Mouse (Mus musculus): ENCODE measurements around the gene D430042O09Rik. TPM values are rescaled to one million over a fixed set of nuclear protein-coding genes. Genes with fewer than 3 reads are reported as not detected.

Gene D430042O09Rik
- polyA plus RNA-seq (2011; ENCODE audit: insufficient read length, low read depth, missing spikeins), result 13.0 and 13.5 TPM in 2 replicates

GRCm38 (mm10) chr7:125707593-125708022 lies at the start of gene D430042O09Rik, which contains the start of gene Gtf3c1:
D430042O09Rik (plus strand) TSS chr7:125707888.
Gtf3c1 (minus strand) TSS chr7:125707780.
- peak within 1 kb of the TSS; percentile 78 for H3K4me3 ChIP-seq (ENCODE audit: insufficient read depth, low read length)
- TF ChIP-seq CTCF (IDR thresholded peaks at IDR 0.05; ENCODE audit: borderline replicate concordance, insufficient read depth, low read length), result no peak
- TF ChIP-seq POLR2A (IDR thresholded peaks at IDR 0.05; ENCODE audit: low read depth, low read length), result peak; percentile 86
- H3K27ac ChIP-seq (ENCODE audit: insufficient read depth, low read length), result peak within 1 kb of the TSS; percentile 69
- H3K4me1 ChIP-seq (ENCODE audit: control insufficient read depth, insufficient read depth, low read length), result peaks cover 6% of the 10 kb centered on the region

DNA sequence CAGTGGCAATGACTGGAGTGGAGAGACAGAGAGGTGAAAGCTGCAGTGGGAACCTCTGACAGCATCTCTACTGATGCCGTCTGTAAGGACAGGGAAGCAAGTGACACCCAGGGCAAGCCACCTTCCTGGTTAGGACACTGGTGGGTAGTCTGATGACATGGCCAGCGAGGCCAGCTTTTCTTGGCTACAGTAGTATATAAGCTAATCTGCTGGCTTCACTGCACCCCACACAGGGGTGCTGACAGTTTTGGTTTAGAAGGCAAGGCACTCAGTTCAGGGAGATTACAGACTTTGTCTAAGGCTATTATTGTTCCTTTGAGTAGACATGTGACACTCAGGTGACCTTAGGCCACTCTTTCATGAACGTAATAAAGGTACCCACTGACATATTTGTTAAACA lies 44.0 kb upstream of the D430042O09Rik start:
- TF ChIP-seq CTCF (IDR thresholded peaks at IDR 0.05; ENCODE audit: borderline replicate concordance, insufficient read depth, low read length), result no peak
- TF ChIP-seq POLR2A (IDR thresholded peaks at IDR 0.05; ENCODE audit: low read depth, low read length), result no peak
- Histone ChIP-seq H3K27ac (ENCODE audit: insufficient read depth, low read length) (no peak overlapping the region), H3K4me1 (ENCODE audit: control insufficient read depth, insufficient read depth, low read length) (no peaks in the 10 kb centered on the region)

DNA sequence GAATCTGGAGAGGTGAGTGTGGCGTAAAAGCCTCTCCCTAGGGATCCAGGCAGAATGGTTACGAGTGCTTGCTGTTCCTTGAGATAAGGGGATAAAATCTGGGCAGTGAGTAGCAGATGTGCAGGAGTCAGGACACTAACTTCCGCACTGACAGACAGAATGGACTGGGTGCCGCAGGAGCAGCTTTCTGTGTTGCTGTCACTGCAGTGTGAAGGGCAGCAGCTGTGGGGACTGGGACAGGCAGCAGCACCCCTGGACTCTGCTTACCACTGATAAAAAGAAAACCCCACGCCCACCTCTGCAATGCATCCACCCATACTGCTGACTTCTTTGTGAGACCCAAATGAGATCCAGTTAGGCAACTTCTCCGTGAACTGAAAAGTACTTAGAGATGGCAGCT lies 36.8 kb upstream of the D430042O09Rik start:
- H3K27ac ChIP-seq (ENCODE audit: insufficient read depth, low read length), result no peak overlapping the region
- no peaks in the 10 kb centered on the region for H3K4me1 ChIP-seq (ENCODE audit: control insufficient read depth, insufficient read depth, low read length)
- TF ChIP-seq POLR2A (IDR thresholded peaks at IDR 0.05; ENCODE audit: low read depth, low read length) (no peak), CTCF (IDR thresholded peaks at IDR 0.05; ENCODE audit: borderline replicate concordance, insufficient read depth, low read length) (no peak)
- no peak overlapping the region for H3K4me3 ChIP-seq (ENCODE audit: insufficient read depth, low read length)

More for the DNA sequence above, 44.0 kb upstream of the D430042O09Rik start:
- no peak overlapping the region for H3K4me3 ChIP-seq (ENCODE audit: insufficient read depth, low read length)

DNA sequence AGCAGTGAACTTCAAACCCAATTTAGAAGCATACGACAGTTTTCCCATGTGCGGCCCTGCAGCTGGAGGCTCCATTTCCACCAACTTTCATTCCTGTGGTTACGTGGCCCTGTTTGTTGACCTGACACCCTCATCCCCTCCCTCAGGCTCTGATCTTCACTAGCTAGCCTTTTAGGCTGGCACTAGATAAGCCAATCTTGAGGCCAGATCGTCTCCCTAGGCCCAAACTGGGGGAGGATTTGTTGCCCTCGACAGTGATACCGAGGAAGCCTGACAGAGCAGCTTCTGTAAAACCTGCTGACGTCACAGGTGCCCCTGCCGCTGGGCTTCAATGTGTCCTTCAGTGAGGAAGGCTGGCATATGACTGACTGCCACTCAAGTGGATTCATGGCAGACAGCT lies 36.3 kb upstream of the D430042O09Rik start:
- TF ChIP-seq POLR2A (IDR thresholded peaks at IDR 0.05; ENCODE audit: low read depth, low read length), result no peak
- no peak for TF ChIP-seq CTCF (IDR thresholded peaks at IDR 0.05; ENCODE audit: borderline replicate concordance, insufficient read depth, low read length)
- no peaks in the 10 kb centered on the region for H3K4me1 ChIP-seq (ENCODE audit: control insufficient read depth, insufficient read depth, low read length)
- no peak overlapping the region for H3K27ac ChIP-seq (ENCODE audit: insufficient read depth, low read length)

DNA sequence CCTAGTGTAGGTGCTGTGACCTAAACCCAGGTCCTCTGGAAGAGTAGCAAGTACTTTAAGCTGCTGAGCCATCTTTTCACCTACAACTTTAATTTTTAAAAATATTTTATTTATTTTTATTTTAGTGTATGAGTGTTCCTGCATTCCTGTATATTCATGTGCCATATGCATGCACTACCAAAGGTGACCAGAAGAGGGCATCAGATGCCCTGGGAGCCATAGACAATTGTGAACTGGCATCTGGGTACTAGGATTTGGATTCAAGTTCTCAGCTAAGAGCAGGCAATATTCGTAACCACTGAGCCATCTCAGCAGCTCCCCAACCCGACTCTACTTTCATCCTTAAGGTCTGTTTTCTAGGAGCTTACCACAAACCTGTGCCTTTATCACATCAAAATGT lies 32.8 kb upstream of the D430042O09Rik start:
- no peak overlapping the region for H3K4me3 ChIP-seq (ENCODE audit: insufficient read depth, low read length)
- no peaks in the 10 kb centered on the region for H3K4me1 ChIP-seq (ENCODE audit: control insufficient read depth, insufficient read depth, low read length)
- TF ChIP-seq CTCF (IDR thresholded peaks at IDR 0.05; ENCODE audit: borderline replicate concordance, insufficient read depth, low read length) (0 out of 2 replicates have a peak, but pooled peaks have one; percentile 19), POLR2A (IDR thresholded peaks at IDR 0.05; ENCODE audit: low read depth, low read length) (no peak)
- no peak overlapping the region for H3K27ac ChIP-seq (ENCODE audit: insufficient read depth, low read length)

More for the DNA sequence above, 36.3 kb upstream of the D430042O09Rik start:
- H3K4me3 ChIP-seq (ENCODE audit: insufficient read depth, low read length), result no peak overlapping the region

DNA sequence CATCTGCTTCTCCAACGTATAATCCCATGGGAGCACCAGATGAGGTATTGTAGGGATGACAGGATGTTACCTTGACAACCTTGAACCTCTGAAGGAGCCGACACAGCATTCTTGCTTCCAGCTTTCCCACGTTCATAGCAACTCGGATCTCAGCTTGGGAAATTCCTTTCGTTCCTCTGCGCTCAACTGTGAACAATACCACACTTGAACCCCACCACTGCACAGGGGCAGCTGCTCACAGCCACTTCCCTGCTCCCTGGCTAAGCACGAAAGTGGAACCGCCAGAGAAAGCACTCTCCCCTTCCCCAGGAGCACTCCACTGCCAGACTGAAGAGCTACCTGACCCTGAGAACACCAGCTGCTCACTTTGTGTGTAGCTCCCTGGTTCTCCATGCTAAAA lies 28.9 kb upstream of the D430042O09Rik start:
- Histone ChIP-seq H3K27ac (ENCODE audit: insufficient read depth, low read length) (no peak overlapping the region), H3K4me3 (ENCODE audit: insufficient read depth, low read length) (no peak overlapping the region)
- TF ChIP-seq CTCF (IDR thresholded peaks at IDR 0.05; ENCODE audit: borderline replicate concordance, insufficient read depth, low read length) (no peak), POLR2A (IDR thresholded peaks at IDR 0.05; ENCODE audit: low read depth, low read length) (no peak)

DNA sequence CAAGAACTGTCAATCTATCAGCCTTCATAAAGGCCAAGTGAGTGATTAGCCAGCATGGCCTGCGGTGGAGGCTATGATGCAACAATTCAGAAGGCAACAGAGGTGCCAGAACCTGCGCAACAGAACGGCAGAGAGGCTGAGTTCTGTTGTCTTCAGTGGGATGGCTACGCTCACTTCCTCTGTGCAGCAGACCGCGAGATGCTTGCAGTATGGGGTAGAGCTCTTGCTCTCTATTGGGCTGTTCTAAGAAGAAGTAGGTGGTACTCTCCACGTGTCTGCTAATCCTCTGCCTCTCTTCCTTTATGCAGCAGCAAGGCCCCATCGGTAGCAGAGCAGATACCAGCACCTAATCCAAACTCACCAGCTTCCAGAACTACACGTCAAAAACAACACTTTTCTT lies 27.8 kb upstream of the D430042O09Rik start:
- no peak overlapping the region for H3K27ac ChIP-seq (ENCODE audit: insufficient read depth, low read length)
- no peaks in the 10 kb centered on the region for H3K4me1 ChIP-seq (ENCODE audit: control insufficient read depth, insufficient read depth, low read length)
- no peak for TF ChIP-seq CTCF (IDR thresholded peaks at IDR 0.05; ENCODE audit: borderline replicate concordance, insufficient read depth, low read length)
- no peak for TF ChIP-seq POLR2A (IDR thresholded peaks at IDR 0.05; ENCODE audit: low read depth, low read length)
- no peak overlapping the region for H3K4me3 ChIP-seq (ENCODE audit: insufficient read depth, low read length)

More for the DNA sequence above, 28.9 kb upstream of the D430042O09Rik start:
- H3K4me1 ChIP-seq (ENCODE audit: control insufficient read depth, insufficient read depth, low read length), result no peaks in the 10 kb centered on the region

GRCm38 (mm10) chr7:125690516-125690915 lies 17.2 kb upstream of the D430042O09Rik start:
- TF ChIP-seq POLR2A (IDR thresholded peaks at IDR 0.05; ENCODE audit: low read depth, low read length), result no peak
- no peak for TF ChIP-seq CTCF (IDR thresholded peaks at IDR 0.05; ENCODE audit: borderline replicate concordance, insufficient read depth, low read length)
- H3K27ac ChIP-seq (ENCODE audit: insufficient read depth, low read length), result no peak overlapping the region
- no peak overlapping the region for H3K4me3 ChIP-seq (ENCODE audit: insufficient read depth, low read length)

DNA sequence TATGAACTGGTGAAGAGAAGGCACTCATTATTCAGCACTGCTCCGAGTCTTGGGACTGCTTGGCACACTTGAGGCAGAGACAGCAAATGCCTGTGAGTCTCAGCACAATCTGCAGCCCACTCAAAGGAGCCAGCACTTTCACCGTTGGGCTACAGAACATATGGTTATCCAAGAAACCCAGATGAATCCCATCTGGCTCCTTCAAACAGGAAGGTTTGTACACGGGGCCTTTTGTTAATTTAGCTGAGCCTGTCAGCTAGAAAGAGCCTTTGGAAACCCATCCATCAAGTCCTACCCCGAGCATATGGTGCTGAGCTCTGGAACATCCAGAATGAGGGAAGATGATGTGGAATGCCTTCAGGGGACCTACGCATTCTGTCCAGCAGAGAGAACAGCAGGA lies 13.6 kb upstream of the D430042O09Rik start:
- no peak overlapping the region for H3K4me3 ChIP-seq (ENCODE audit: insufficient read depth, low read length)
- TF ChIP-seq CTCF (IDR thresholded peaks at IDR 0.05; ENCODE audit: borderline replicate concordance, insufficient read depth, low read length) (no peak), POLR2A (IDR thresholded peaks at IDR 0.05; ENCODE audit: low read depth, low read length) (no peak)
- no peak overlapping the region for H3K27ac ChIP-seq (ENCODE audit: insufficient read depth, low read length)
- no peaks in the 10 kb centered on the region for H3K4me1 ChIP-seq (ENCODE audit: control insufficient read depth, insufficient read depth, low read length)

More at GRCm38 (mm10) chr7:125690516-125690915, 17.2 kb upstream of the D430042O09Rik start:
- no peaks in the 10 kb centered on the region for H3K4me1 ChIP-seq (ENCODE audit: control insufficient read depth, insufficient read depth, low read length)

DNA sequence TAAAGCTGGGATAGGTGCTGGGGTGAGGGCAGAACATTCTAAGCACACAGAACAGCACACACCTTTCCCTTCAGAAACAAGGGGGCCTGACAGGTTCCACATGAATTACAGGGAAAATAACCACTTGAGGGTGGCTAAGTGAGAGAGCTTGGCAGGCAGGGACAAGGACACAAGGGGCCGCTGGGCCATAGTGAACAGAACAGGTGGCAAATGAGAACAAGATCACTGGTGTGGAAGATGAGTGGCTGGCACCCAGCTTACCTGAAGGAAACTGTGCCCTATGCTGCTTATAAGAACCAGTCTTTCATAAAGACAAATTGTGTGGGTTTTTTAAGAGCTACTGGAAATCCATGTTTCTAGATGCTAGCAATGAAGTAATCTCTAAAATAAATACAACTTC lies 4.9 kb upstream of the D430042O09Rik start:
- TF ChIP-seq CTCF (IDR thresholded peaks at IDR 0.05; ENCODE audit: borderline replicate concordance, insufficient read depth, low read length) (no peak), POLR2A (IDR thresholded peaks at IDR 0.05; ENCODE audit: low read depth, low read length) (no peak)
- Histone ChIP-seq H3K4me1 (ENCODE audit: control insufficient read depth, insufficient read depth, low read length) (peaks cover 3% of the 10 kb centered on the region; the same call in 1 of the 2 replicates), H3K4me3 (ENCODE audit: insufficient read depth, low read length) (no peak overlapping the region), H3K27ac (ENCODE audit: insufficient read depth, low read length) (no peak overlapping the region)
